Mouse (Mus musculus): Measurements from ENCODE around the gene Fignl1.

- TF ChIP-seq CTCF (IDR thresholded peaks at IDR 0.05; ENCODE audit: low read depth, low read length) (peak; percentile 63), POLR2AphosphoS5 (IDR thresholded peaks at IDR 0.05; ENCODE audit: insufficient replicate concordance, low read depth, low read length) (no peak), GATA1 (IDR thresholded peaks at IDR 0.05; ENCODE audit: borderline replicate concordance, low read length) (no peak)
Measured at GRCm38 (mm10) chr11:11820251-11820650, 11.5 kb upstream of the Fignl1 start.
